Mouse (Mus musculus) embryonic fibroblast, embryonic 13.5 days (primary cell): ENCODE data around the gene Nfatc2ip.

Source experiments
- CTCF ChIP-seq: IDR thresholded peaks from 2 replicates; pipeline ENCODE4 v1.5.1; 2011; ENCODE audit warnings: mild to moderate bottlenecking, control low read depth, low read length, moderate library complexity, borderline replicate concordance; ENCODE audit not compliant: insufficient read depth
- POLR2A ChIP-seq: IDR thresholded peaks from 2 replicates; pipeline ENCODE4 v1.6.1; 2011; ENCODE audit warnings: low read depth, mild to moderate bottlenecking, control low read depth, low read length, moderate library complexity

GRCm38 (mm10) chr7:126443997-126444396, 47.5 kb upstream of the Nfatc2ip start:
- TF ChIP-seq CTCF (no peak), POLR2A (no peak)
